Mouse (Mus musculus): Measurements from ENCODE around the gene Mtg1.

The Mtg1 gene

GRCm38 (mm10) chr7:140137135-140138020 is at the start of gene Mtg1:
TSS of gene Mtg1 (plus strand) at chr7:140137564.
- DNase-seq (ENCODE audit: low read depth), result peak; percentile 96

- no peak for DNase-seq (ENCODE audit: low read depth)
Observed at GRCm38 (mm10) chr7:140090601-140091000, 46.8 kb upstream of the Mtg1 start.

GRCm38 (mm10) chr7:140092924-140093528 is 44.3 kb upstream of the Mtg1 start, which contains the start of gene Prap1:
TSS of gene Prap1 (plus strand) at chr7:140093395.
- DNase-seq (ENCODE audit: low read depth), result no peak

GRCm38 (mm10) chr7:140094954-140095353 is 42.4 kb upstream of the Mtg1 start:
- no peak for DNase-seq (ENCODE audit: low read depth)

GRCm38 (mm10) chr7:140095556-140095955 is 41.8 kb upstream of the Mtg1 start:
- no peak for DNase-seq (ENCODE audit: low read depth)

- no peak for DNase-seq (ENCODE audit: low read depth)
Observed at GRCm38 (mm10) chr7:140096055-140096454, 41.3 kb upstream of the Mtg1 start.

GRCm38 (mm10) chr7:140098466-140098865 is 38.9 kb upstream of the Mtg1 start:
- no peak for DNase-seq (ENCODE audit: low read depth)

GRCm38 (mm10) chr7:140101498-140101897 is 35.9 kb upstream of the Mtg1 start:
- DNase-seq (ENCODE audit: low read depth), result no peak

- DNase-seq (ENCODE audit: low read depth), result peak; percentile 78
Observed at GRCm38 (mm10) chr7:140101993-140102860, 35.1 kb upstream of the Mtg1 start, which contains the start of gene Fuom. TSS of gene Fuom (minus strand) at chr7:140102441.

GRCm38 (mm10) chr7:140104009-140104408 is 33.4 kb upstream of the Mtg1 start:
- DNase-seq (ENCODE audit: low read depth), result no peak

GRCm38 (mm10) chr7:140111943-140112342 is 25.4 kb upstream of the Mtg1 start:
- peak; percentile 19 for DNase-seq (ENCODE audit: low read depth)

- DNase-seq (ENCODE audit: low read depth), result peak; percentile 89
Observed at GRCm38 (mm10) chr7:140115583-140116328, 21.6 kb upstream of the Mtg1 start, which contains the start of gene Paox. TSS of gene Paox (plus strand) at chr7:140115799.

GRCm38 (mm10) chr7:140116329-140117054 is 20.9 kb upstream of the Mtg1 start, which contains the start of gene Echs1:
TSS of gene Echs1 (minus strand) at chr7:140116476.
- peak; percentile 92 for DNase-seq (ENCODE audit: low read depth)

- no peak for DNase-seq (ENCODE audit: low read depth)
Observed at GRCm38 (mm10) chr7:140120484-140120883, 16.9 kb upstream of the Mtg1 start.

- peak; percentile 45 for DNase-seq (ENCODE audit: low read depth)
Observed at GRCm38 (mm10) chr7:140121338-140121910, 15.9 kb upstream of the Mtg1 start.

GRCm38 (mm10) chr7:140122765-140123164 is 14.6 kb upstream of the Mtg1 start:
- peak; percentile 34 for DNase-seq (ENCODE audit: low read depth)

- no peak for DNase-seq (ENCODE audit: low read depth)
Observed at GRCm38 (mm10) chr7:140124382-140124781, 13.0 kb upstream of the Mtg1 start.

- peak; percentile 94 for DNase-seq (ENCODE audit: low read depth)
Observed at GRCm38 (mm10) chr7:140125278-140126021, 11.9 kb upstream of the Mtg1 start.

- DNase-seq (ENCODE audit: low read depth), result no peak
Observed at GRCm38 (mm10) chr7:140126022-140126350, 11.4 kb upstream of the Mtg1 start.

- no peak for DNase-seq (ENCODE audit: low read depth)
Observed at GRCm38 (mm10) chr7:140126934-140127333, 10.4 kb upstream of the Mtg1 start.
